Mouse (Mus musculus) c-Kit-positive CD71-positive TER-119-negative erythroid progenitor cells, embryonic 14.5 days (primary cell): ENCODE results near the gene Tbcd.

Source experiments
- DNase-seq: peaks from one replicate; pipeline ENCODE4 v3.0.0-alpha.2; 2013; ENCODE audit warnings: low read depth

Tbcd gene

GRCm38 (mm10) chr11:121536528-121536927 lies 84.8 kb downstream of the Tbcd start:
- no peak for DNase-seq

DNA sequence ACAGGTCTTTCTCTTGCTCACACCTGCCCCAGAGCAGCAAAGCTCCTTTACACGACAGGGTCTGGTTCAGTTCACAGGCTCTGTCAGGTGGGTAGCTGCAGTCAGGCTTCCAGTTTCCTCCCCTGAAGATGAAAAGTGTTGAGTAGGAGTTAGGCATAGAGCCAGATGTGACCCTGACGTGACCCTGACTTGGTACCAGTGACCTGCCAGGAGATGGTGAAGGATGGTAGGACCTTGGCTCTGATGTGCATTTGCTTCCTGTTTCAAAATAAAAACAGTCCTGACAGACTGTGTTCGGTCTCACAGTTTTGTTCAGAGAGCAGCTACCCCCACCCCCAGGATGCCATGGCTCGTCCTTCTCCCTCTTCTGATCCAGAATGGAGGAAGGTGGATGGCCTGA lies 90.7 kb downstream of the Tbcd start:
- no peak for DNase-seq

GRCm38 (mm10) chr11:121543287-121543856 lies 91.6 kb downstream of the Tbcd start:
- DNase-seq = peak; percentile 50

DNA sequence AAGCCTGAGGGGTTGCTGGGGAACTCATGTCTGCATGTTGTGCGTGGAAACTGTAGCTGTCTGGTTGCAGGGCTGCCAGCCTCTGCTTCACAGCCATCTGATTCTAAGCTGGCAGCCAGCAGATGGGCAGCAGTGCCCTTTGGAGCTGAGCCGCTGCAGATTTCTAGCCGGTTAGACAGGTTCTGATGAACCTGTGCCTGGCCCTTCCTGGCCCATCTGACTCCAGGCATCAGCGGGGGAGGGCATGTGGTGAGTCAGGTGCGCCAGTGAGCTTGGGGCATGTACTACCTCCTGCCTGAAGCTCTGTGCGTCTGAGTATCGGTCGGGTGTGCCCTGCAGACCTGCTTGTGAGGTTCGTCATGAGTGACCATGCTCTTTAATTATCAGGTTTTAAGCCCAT lies 92.2 kb downstream of the Tbcd start:
- DNase-seq = no peak

- no peak for DNase-seq
These were observed 93.1 kb downstream of the Tbcd start for GRCm38 (mm10) chr11:121544755-121545397.

GRCm38 (mm10) chr11:121545398-121546034 lies 93.8 kb downstream of the Tbcd start:
- no peak for DNase-seq

DNA sequence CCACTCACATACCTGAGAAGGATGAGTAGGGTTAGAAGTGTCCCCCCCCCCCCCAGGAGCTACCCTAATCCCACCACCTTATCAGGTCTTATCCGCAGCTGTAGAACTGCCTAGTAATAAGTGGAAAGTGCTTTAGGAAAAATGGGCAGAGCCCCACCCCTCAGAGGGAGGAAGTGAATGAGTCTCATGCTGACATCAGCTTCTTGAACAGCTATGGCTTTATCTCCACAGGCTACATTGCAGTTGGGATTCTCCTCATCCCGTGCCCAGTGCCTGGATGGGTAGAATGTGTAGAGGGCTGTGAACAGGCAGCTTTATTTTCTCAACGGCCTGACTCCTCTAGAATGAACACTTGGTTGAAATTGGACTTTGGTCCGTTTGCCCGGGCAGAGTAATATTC lies 95.5 kb downstream of the Tbcd start:
- peak; percentile 54 for DNase-seq

GRCm38 (mm10) chr11:121547925-121548324 lies 96.2 kb downstream of the Tbcd start:
- peak; percentile 71 for DNase-seq

DNA sequence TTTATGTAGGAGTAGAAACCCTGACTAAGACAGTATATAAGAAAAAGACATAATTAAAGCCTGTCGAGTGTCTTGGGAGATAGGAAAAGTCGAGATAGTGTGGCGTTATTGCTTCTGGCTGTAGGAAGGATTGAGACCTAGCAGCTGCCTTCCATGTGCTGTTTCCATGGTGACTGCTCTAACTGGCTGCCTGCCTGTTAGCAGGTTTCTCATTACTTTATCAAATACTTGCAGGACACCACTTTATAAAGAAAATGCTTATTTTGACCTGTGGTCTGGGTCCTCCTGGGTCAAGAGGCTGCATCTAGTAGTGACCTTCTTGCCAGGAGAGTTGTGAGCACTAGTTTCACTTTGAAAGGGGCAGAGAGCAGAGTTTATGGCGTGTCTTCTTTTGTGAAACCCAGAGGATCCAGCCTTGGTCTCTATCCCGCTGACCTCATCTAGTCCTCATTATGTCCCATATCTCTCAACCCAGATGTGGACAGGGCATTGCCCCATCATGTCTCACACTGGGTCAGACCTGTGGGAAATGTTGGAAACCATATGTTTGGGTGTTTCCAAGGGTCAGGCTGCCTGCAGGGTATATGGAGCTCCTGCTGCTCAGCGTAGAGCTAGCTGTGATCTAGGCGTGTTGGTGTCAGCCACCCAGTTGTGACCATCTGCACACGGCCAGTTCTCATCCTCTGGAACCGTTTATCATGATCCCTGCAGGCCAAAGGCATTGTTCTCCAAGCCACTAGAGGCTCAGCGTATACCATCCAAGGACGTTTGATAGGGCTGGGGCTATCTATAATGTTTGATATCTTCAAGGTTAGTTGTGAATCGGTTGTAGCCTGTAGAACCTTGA lies 97.5 kb downstream of the Tbcd start:
- peak; percentile 39 for DNase-seq

DNA sequence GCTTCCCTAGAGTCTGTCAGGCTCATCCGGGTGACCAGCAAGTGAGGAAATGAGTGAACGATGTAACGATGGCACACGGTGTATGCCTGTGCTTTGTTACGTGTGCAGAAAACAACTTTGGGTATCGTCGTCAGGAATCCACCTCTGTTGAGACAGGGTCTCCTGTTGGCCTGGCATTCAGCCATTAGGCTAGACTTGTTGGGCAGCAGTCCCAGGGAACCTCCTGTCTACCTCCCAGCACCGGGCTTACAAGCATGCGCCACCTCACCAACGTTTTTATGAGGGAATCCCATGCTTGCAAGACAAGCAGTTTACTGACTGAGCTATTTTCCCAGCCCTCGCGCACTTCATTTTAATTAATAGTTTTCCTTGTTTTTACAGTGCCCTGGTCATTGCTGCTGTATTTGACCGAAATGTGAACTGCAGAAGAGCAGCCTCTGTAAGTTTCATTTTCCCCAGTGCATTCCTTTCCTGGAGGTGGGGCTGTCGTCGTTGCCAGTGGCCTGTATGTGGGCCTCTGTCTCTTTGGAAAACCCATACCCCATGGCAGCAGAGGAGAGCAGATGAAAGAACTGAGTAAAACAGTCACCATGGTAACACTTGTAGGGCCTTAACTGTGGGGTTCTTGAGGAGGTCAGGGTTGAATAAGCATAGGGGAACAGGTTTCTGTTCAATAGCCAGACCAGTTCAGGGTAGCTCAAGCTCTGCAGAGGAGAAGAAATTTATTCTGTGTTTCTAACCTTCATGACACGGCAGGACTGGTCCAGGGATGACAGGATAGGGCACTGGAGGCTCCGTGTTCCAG lies 98.3 kb downstream of the Tbcd start:
- DNase-seq = no peak

GRCm38 (mm10) chr11:121551206-121551799 lies 99.6 kb downstream of the Tbcd start:
- no peak for DNase-seq

GRCm38 (mm10) chr11:121552167-121552566 lies 100.4 kb downstream of the Tbcd start:
- DNase-seq = no peak

- DNase-seq = no peak
These were observed 101.2 kb downstream of the Tbcd start for GRCm38 (mm10) chr11:121552846-121553457.

DNA sequence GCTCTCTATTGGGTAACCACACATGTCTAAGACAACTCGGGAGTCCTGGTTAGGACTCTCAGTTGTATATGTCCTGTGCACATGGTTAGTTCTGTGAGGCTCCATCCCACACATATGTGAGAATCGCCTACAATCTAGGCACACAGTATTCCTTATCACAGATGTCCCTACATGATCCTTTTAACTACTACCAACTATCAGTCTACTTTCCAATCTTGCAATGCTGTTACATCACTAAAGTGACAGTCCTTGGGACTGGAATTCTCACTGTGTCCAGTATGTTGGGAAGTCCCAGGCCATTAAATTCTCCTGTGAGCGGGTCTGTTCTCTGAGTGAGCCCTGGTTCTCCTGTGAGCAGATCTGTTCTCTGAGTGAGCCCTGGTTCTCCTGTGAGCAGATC lies 101.7 kb downstream of the Tbcd start:
- no peak for DNase-seq

DNA sequence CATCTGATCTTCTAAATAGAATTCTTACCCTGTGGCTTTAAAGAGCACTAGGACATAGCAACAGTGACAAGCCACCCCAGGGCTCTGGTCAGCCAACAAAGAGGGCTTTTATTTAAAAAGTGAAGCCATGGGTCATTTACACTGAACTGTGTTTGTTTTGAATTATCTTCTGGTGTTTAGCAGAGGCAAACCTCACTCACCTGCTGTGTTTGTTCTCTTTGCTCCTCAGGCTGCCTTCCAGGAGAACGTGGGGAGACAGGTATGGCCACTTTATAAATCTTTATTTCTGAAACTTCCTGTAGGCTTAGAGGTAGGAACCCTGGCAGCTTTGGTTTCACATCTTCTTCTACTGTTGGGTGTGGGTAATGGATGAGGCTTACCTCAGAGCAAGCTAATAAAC lies 105.0 kb downstream of the Tbcd start:
- DNase-seq = no peak

- no peak for DNase-seq
These were observed 106.2 kb downstream of the Tbcd start for GRCm38 (mm10) chr11:121557946-121558345.

DNA sequence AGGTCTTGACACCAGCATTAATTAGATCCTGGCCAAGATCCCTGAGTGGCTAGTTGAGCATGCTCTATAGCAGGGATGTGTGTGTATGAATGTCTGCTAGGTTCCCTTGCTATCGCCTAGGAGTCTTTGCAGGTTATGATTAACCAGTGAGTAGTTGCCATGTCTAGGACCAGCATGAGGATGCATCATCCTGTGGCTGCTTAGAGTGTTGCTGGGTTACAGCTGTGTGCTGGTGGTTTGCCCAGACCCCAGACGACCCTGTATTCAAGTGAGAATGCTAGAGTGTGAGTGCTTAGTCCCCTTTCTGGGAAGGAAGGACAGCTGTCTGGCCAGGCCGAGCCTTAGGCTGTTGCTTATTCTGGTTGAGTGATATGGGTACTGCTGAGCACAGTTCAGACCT lies 106.8 kb downstream of the Tbcd start:
- DNase-seq = no peak

DNA sequence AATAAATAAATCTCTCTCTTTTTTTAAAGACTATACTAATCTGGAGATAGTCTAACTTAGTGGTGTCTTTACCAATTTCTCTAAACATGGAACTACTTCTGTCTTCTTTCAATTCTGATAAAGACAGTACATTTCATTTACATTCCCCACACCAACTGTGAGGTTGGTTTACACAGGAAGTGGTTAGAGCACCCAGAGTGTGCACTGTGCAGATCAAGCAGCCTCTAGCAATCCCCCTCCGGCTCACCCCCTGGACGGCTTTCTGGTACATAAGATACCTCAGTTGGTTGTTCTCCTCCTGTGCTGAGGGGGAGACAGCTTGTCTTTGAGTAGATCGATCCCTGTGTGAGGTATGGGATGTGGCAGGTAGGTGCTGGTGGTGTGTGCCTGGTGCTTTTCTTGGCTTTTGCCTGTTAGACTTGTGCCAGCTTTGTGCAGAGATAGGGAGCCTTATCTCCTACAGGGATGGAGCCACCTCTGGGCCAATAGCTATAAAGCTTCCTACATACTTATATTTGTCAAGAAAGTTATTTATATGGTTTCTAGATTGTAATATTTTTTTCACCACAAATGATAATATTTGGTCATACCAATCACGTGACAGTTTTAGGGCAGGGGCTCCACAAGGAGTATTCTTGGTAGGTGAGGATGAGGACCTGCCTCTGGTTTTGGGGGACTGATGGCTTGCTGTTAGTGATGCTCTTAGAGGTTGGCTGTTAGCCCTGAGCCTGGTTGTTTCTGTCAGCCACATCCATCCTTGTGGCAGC lies 108.0 kb downstream of the Tbcd start:
- DNase-seq = no peak

DNA sequence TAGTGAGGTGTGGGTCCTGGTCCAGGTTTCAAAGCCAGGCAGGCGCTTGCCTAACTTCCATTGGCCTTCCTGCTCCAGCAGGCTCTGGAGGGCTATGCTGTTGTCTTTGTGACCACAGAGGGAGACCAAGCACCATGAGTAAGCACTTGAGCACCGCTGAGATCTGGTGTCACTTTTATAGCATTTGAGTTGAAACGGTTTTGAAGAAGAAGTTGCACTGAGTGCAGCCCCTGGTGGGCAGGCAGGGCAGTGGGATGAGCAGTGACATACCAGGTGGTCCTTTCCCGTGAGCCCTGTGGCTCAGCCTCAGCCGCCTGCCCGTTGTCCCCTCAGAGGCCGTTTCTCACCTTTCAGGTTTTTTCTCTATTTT lies 108.5 kb downstream of the Tbcd start:
- no peak for DNase-seq

DNA sequence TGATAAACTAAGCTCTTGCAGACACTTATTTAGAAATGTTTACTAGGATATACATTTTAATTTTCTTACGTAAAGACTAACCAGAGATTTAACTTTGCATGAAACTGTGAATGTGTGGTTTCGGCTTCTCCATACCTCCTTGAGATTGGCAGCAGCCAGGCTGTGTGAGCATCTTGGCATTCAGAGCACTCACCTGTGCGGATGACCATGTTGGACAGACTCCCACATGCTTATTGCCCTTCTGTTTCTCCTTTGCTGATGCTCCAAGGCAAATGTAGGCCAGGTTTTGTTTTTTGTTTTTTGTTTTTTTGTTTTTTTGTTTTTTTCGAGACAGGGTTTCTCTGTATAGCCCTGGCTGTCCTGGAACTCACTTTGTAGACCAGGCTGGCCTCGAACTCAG lies 111.6 kb downstream of the Tbcd start:
- DNase-seq = no peak
